Mouse (Mus musculus): ENCODE results near the gene Mettl14. TPM values are rescaled to one million over a fixed set of nuclear protein-coding genes. Genes with fewer than 3 reads are reported as not detected.

Gene Mettl14
- total and polyA plus RNA-seq, 3 experiments: 6.0 to 13.3 (median 8.7) TPM

DNA sequence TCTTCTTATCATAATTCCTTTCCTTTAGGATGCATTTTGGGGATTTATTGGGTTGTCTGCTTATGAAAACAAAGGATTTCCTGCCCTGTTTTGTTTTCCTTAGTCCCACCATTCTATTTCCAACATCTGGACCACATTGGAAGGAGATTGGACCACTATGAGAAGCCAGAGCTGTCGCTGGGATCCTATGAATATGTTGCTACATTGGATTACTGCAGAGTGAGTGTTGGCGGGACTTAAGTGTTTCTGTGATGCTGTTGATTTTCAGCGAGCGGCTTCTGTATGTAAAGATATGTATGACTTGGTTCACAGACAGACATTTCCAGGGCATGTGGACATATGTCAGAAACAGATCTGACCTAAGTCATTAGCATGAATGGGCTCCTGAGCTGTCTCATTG, 55.7 kb downstream of the Mettl14 start:
- Histone ChIP-seq H3K4me1 (ENCODE audit: control insufficient read depth in 1 of 2, insufficient read depth in 2 of 2) (peaks cover 15 to 48% of the 10 kb centered on the region in 2 experiments), H3K27ac (ENCODE audit: insufficient read depth, low read depth) (no peak overlapping the region), H3K27me3 (replicated peaks) (no peaks in the 10 kb centered on the region), H3K4me3 (replicated peaks in 1 of 3; ENCODE audit: low read depth in 2 of 3, low read length in 2 of 3, poor library complexity in 1 of 3) (no peak overlapping the region), H3K9ac (ENCODE audit: insufficient read depth, low read depth) (no peak overlapping the region), H3K4me2 (ENCODE audit: insufficient read depth, low read depth, poor library complexity, severe bottlenecking) (no peak overlapping the region), H3K9me3 (replicated peaks; ENCODE audit: low read length) (no peaks in the 10 kb centered on the region), H3K79me2 (replicated peaks; ENCODE audit: control insufficient read depth, extremely low read depth, insufficient read depth, poor library complexity, severe bottlenecking) (peaks cover 6% of the 10 kb centered on the region; the same call in 1 of the 2 replicates), H3K36me3 (replicated peaks in 1 of 2; ENCODE audit: control insufficient read depth in 1 of 2, insufficient read depth in 1 of 2, low read length in 1 of 2) (peaks cover 17 to 37% of the 10 kb centered on the region in 2 experiments)
- TF ChIP-seq USF1 (IDR thresholded peaks at IDR 0.05; ENCODE audit: low read depth, low read length): no peak
- no peak for TF ChIP-seq MEF2A (IDR thresholded peaks at IDR 0.05; ENCODE audit: borderline replicate concordance, low read depth, low read length)
- TF ChIP-seq MAZ (IDR thresholded peaks at IDR 0.05; ENCODE audit: low read depth, low read length): no peak
- no peak for TF ChIP-seq MYC (IDR thresholded peaks at IDR 0.05; ENCODE audit: low read depth, low read length)
- no peak for TF ChIP-seq ELF1 (IDR thresholded peaks at IDR 0.05; ENCODE audit: low read depth, low read length)
- in situ Hi-C loops (cut with MboI; ENCODE audit: low pct_ligation_motif_present, low pct_unique_long_range_greater_than_20kb, low sequenced_read_pairs) (no loop called here), dilution Hi-C loops (cut with MboI; ENCODE audit: extremely low pct_ligation_motif_present, extremely low pct_unique_long_range_greater_than_20kb, low sequenced_read_pairs) (no loop called here)
- no peak for DNase-seq (ENCODE audit: extremely low read depth)

GRCm38 (mm10) chr3:123329251-123329650, 56.7 kb downstream of the Mettl14 start:
- H3K27me3 ChIP-seq (replicated peaks): no peaks in the 10 kb centered on the region
- 0 out of 2 replicates have a peak, but pooled peaks have one; percentile 25 for TF ChIP-seq ETS1 (conservative IDR thresholded peaks at IDR 0.05; ENCODE audit: low read depth, low read length)
- no peak for TF ChIP-seq MAZ (IDR thresholded peaks at IDR 0.05; ENCODE audit: low read depth, low read length)
- peaks cover 4% of the 10 kb centered on the region; the same call in 1 of the 2 replicates for H3K79me2 ChIP-seq (replicated peaks; ENCODE audit: control insufficient read depth, extremely low read depth, insufficient read depth, poor library complexity, severe bottlenecking)
- dilution Hi-C loops (cut with MboI; ENCODE audit: extremely low pct_ligation_motif_present, extremely low pct_unique_long_range_greater_than_20kb, low sequenced_read_pairs) (no loop called here), in situ Hi-C loops (cut with MboI; ENCODE audit: low pct_ligation_motif_present, low pct_unique_long_range_greater_than_20kb, low sequenced_read_pairs) (loop anchor here (10.0 kb wide), 1 partner anchor 94 kb away; the partner anchor contains the start of gene Synpo2)
- DNase-seq (ENCODE audit: extremely low read depth): peak; percentile 54
- no peaks in the 10 kb centered on the region for H3K9me3 ChIP-seq (replicated peaks; ENCODE audit: low read length)
- H3K27ac ChIP-seq (ENCODE audit: insufficient read depth, low read depth): peak overlapping the region; percentile 11; the same call in 1 of the 2 replicates
- H3K4me2 ChIP-seq (ENCODE audit: insufficient read depth, low read depth, poor library complexity, severe bottlenecking): peak overlapping the region; percentile 34
- H3K4me1 ChIP-seq (ENCODE audit: control insufficient read depth in 1 of 2, insufficient read depth in 2 of 2): peaks cover 13 to 40% of the 10 kb centered on the region in 2 experiments
- no peak overlapping the region for H3K9ac ChIP-seq (ENCODE audit: insufficient read depth, low read depth)
- no peak overlapping the region for H3K4me3 ChIP-seq (replicated peaks in 1 of 3; ENCODE audit: low read depth in 2 of 3, low read length in 2 of 3, poor library complexity in 1 of 3)
- peaks cover 14 to 38% of the 10 kb centered on the region in 2 experiments for H3K36me3 ChIP-seq (replicated peaks in 1 of 2; ENCODE audit: control insufficient read depth in 1 of 2, insufficient read depth in 1 of 2, low read length in 1 of 2)

- in situ Hi-C loops (cut with MboI; ENCODE audit: low pct_ligation_motif_present, low pct_unique_long_range_greater_than_20kb, low sequenced_read_pairs): loop anchor here (5.0 to 10.0 kb wide), 2 partner anchors 90 to 152 kb away; partner anchors contain the start of gene Synpo2
- Histone ChIP-seq H3K9ac (ENCODE audit: insufficient read depth, low read depth) (no peak overlapping the region), H3K79me2 (replicated peaks; ENCODE audit: control insufficient read depth, extremely low read depth, insufficient read depth, poor library complexity, severe bottlenecking) (no peaks in the 10 kb centered on the region; the same call in 1 of the 2 replicates), H3K27ac (ENCODE audit: insufficient read depth, low read depth) (no peak overlapping the region), H3K4me3 (replicated peaks in 1 of 3; ENCODE audit: low read depth in 2 of 3, low read length in 2 of 3, poor library complexity in 1 of 3) (no peak overlapping the region), H3K4me1 (ENCODE audit: control insufficient read depth in 1 of 2, insufficient read depth in 2 of 2) (peaks cover 6 to 32% of the 10 kb centered on the region in 2 experiments), H3K4me2 (ENCODE audit: insufficient read depth, low read depth, poor library complexity, severe bottlenecking) (no peak overlapping the region), H3K27me3 (replicated peaks) (no peaks in the 10 kb centered on the region), H3K36me3 (replicated peaks in 1 of 2; ENCODE audit: control insufficient read depth in 1 of 2, insufficient read depth in 1 of 2, low read length in 1 of 2) (peaks cover 20 to 48% of the 10 kb centered on the region in 2 experiments), H3K9me3 (replicated peaks; ENCODE audit: low read length) (no peaks in the 10 kb centered on the region)
- TF ChIP-seq MYC (IDR thresholded peaks at IDR 0.05; ENCODE audit: low read depth, low read length) (no peak), GABPA (IDR thresholded peaks at IDR 0.05; ENCODE audit: insufficient replicate concordance, low read depth, low read length) (no peak), JUN (IDR thresholded peaks at IDR 0.05; ENCODE audit: insufficient read depth, low read depth, low read length) (no peak), JUND (conservative IDR thresholded peaks at IDR 0.05; ENCODE audit: low read depth, low read length) (no peak), SMC3 (IDR thresholded peaks at IDR 0.05; ENCODE audit: low read depth, low read length) (no peak), ZNF384 (IDR thresholded peaks at IDR 0.05; ENCODE audit: low read depth, low read length) (no peak), MEF2A (IDR thresholded peaks at IDR 0.05; ENCODE audit: borderline replicate concordance, low read depth, low read length) (no peak), ELF1 (IDR thresholded peaks at IDR 0.05; ENCODE audit: low read depth, low read length) (no peak), SIN3A (IDR thresholded peaks at IDR 0.05; ENCODE audit: low read length) (no peak)
- DNase-seq (ENCODE audit: extremely low read depth): no peak
- dilution Hi-C loops (cut with MboI; ENCODE audit: extremely low pct_ligation_motif_present, extremely low pct_unique_long_range_greater_than_20kb, low sequenced_read_pairs): no loop called here
These were observed 61.6 kb downstream of the Mettl14 start for GRCm38 (mm10) chr3:123324326-123324725.
